Mouse (Mus musculus) fibroblast of lung, adult 2 months (primary cell): ENCODE results near the gene Gsn.

Source experiments
- DNase-seq: peaks from one replicate; pipeline ENCODE4 v3.0.0-alpha.2; 2011; ENCODE audit warnings: low read depth

Gene Gsn

GRCm38 (mm10) chr2:35325930-35326329 is 69.8 kb downstream of the Gsn start:
- DNase-seq = no peak

GRCm38 (mm10) chr2:35326931-35327330 is 70.8 kb downstream of the Gsn start:
- no peak for DNase-seq

GRCm38 (mm10) chr2:35327583-35327982 is 71.4 kb downstream of the Gsn start:
- no peak for DNase-seq

- DNase-seq = no peak
Measured at GRCm38 (mm10) chr2:35328064-35328792, 72.0 kb downstream of the Gsn start.

- no peak for DNase-seq
Measured at GRCm38 (mm10) chr2:35329061-35329460, 72.9 kb downstream of the Gsn start.

GRCm38 (mm10) chr2:35331205-35331604 is 75.0 kb downstream of the Gsn start:
- DNase-seq = no peak

GRCm38 (mm10) chr2:35333670-35334069 is 77.5 kb downstream of the Gsn start:
- no peak for DNase-seq

GRCm38 (mm10) chr2:35335620-35336019 is 79.4 kb downstream of the Gsn start:
- DNase-seq = no peak

GRCm38 (mm10) chr2:35336388-35337280 is 80.5 kb downstream of the Gsn start, which contains the start of gene Stom:
Stom (minus strand) TSS chr2:35336976.
- DNase-seq = peak; percentile 94

- DNase-seq = peak; percentile 36
Measured at GRCm38 (mm10) chr2:35337419-35337818, 81.2 kb downstream of the Gsn start.

- no peak for DNase-seq
Measured at GRCm38 (mm10) chr2:35338036-35338435, 81.9 kb downstream of the Gsn start.

- no peak for DNase-seq
Measured at GRCm38 (mm10) chr2:35338707-35339106, 82.5 kb downstream of the Gsn start.

- DNase-seq = peak; percentile 24
Measured at GRCm38 (mm10) chr2:35342605-35343004, 86.4 kb downstream of the Gsn start.

GRCm38 (mm10) chr2:35345984-35346383 is 89.8 kb downstream of the Gsn start:
- no peak for DNase-seq

- peak; percentile 42 for DNase-seq
Measured at GRCm38 (mm10) chr2:35349184-35349583, 93.0 kb downstream of the Gsn start.
